Mouse (Mus musculus): ENCODE results near the gene B3galt4.
"Not testable (repeated sequence)": the region's sequence is repeated elsewhere in the genome, so short reads cannot be mapped to it uniquely, and the experiment has no call there.

Gene B3galt4

GRCm38 (mm10) chr17:33968489-33968888, 17.2 kb upstream of the B3galt4 start:
- DNase-seq (ENCODE audit: low spot score) = peak; percentile 74

GRCm38 (mm10) chr17:33965846-33966550, 14.7 kb upstream of the B3galt4 start:
- DNase-seq (ENCODE audit: low spot score) = no peak

GRCm38 (mm10) chr17:33965082-33965845, 14.0 kb upstream of the B3galt4 start:
- no peak for DNase-seq (ENCODE audit: low spot score)

GRCm38 (mm10) chr17:33962876-33963275, 11.6 kb upstream of the B3galt4 start:
- DNase-seq (ENCODE audit: low spot score) = no peak

- DNase-seq (ENCODE audit: low spot score) = no peak
These were observed 8.7 kb upstream of the B3galt4 start for GRCm38 (mm10) chr17:33959948-33960347.

GRCm38 (mm10) chr17:33959135-33959534, 7.8 kb upstream of the B3galt4 start:
- no peak for DNase-seq (ENCODE audit: low spot score)

- no peak for DNase-seq (ENCODE audit: low spot score)
These were observed 7.2 kb upstream of the B3galt4 start for GRCm38 (mm10) chr17:33958451-33958850.

- no peak for DNase-seq (ENCODE audit: low spot score)
These were observed 6.2 kb upstream of the B3galt4 start for GRCm38 (mm10) chr17:33957493-33957892.

- DNase-seq (ENCODE audit: low spot score) = no peak
These were observed 5.0 kb upstream of the B3galt4 start for GRCm38 (mm10) chr17:33956336-33956735.

GRCm38 (mm10) chr17:33955555-33956214, 4.4 kb upstream of the B3galt4 start, which contains the start of the genes Vps52 and Rps18:
Vps52 (plus strand) TSS chr17:33955812.
Rps18 (minus strand) TSS chr17:33956001.
- DNase-seq (ENCODE audit: low spot score) = peak; percentile 96

- no peak for DNase-seq (ENCODE audit: low spot score)
These were observed 3.6 kb upstream of the B3galt4 start for GRCm38 (mm10) chr17:33954646-33955554.

GRCm38 (mm10) chr17:33953961-33954565, 2.8 kb upstream of the B3galt4 start:
- no peak for DNase-seq (ENCODE audit: low spot score)

GRCm38 (mm10) chr17:33953310-33953709, 2.0 kb upstream of the B3galt4 start:
- no peak for DNase-seq (ENCODE audit: low spot score)

- DNase-seq (ENCODE audit: low spot score) = no peak
These were observed 1.6 kb upstream of the B3galt4 start for GRCm38 (mm10) chr17:33952879-33953278.

- DNase-seq (ENCODE audit: low spot score) = not testable (repeated sequence)
These were observed 727 bp upstream of the B3galt4 start for GRCm38 (mm10) chr17:33952015-33952414.

- DNase-seq (ENCODE audit: low spot score) = no peak
These were observed 1.1 kb downstream of the B3galt4 start for GRCm38 (mm10) chr17:33950131-33950625.

- no peak for DNase-seq (ENCODE audit: low spot score)
These were observed 2.3 kb downstream of the B3galt4 start for GRCm38 (mm10) chr17:33948905-33949537.

- no peak for DNase-seq (ENCODE audit: low spot score)
These were observed 3.0 kb downstream of the B3galt4 start for GRCm38 (mm10) chr17:33948090-33948904.

GRCm38 (mm10) chr17:33947430-33948089, 3.7 kb downstream of the B3galt4 start:
- no peak for DNase-seq (ENCODE audit: low spot score)

All from c-Kit-positive CD71-positive TER-119-positive erythroid progenitor cells, embryonic 14.5 days (primary cell).